Mouse (Mus musculus) liver, adult (tissue): Measurements from ENCODE around the gene Fip1l1.

ENCODE experiments used
- GATA4 ChIP-seq: IDR thresholded peaks from 2 replicates; pipeline ENCODE4 v1.6.1; 2014; ENCODE audit warnings: mild to moderate bottlenecking, low read length; ENCODE audit not compliant: insufficient replicate concordance

Gene Fip1l1

DNA sequence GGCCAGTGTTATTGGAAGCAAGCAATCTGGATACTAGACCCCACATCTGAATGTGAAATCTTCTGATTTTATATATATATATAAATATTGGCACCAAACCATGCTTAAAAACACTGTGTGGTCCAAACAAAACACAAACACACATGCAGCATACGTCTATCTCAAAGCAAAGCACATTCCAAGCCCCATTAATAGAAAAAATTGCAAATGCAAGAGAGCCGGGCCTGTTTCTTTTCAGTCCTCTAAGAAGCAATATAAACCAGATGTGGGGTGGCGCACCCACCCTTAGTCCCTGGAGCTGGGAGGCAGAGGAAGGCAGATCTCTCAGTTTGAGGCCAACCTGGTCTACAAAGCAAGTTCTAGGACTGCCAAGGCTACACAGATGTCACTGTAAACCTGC is 99.1 kb downstream of the Fip1l1 start:
- TF ChIP-seq GATA4 = no peak

DNA sequence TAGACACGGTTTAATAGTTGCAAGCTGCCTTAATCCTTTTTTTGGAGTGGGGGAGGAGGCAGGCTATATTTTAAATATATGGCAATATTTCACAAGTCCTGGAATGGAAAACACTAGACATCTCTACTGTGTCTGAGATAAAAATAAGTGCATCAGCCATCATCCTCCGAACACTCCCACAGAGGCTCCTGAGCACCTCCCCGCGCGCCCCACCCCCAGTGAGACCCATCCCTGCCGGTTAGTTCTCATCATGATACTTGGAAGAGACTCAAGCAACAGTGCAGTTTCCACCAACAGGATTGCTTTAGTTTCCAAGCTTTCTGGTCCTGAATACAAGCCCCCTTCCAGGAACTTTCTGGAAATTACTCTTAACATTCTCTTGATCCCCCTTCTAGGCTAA is 104.3 kb downstream of the Fip1l1 start:
- TF ChIP-seq GATA4 = no peak

DNA sequence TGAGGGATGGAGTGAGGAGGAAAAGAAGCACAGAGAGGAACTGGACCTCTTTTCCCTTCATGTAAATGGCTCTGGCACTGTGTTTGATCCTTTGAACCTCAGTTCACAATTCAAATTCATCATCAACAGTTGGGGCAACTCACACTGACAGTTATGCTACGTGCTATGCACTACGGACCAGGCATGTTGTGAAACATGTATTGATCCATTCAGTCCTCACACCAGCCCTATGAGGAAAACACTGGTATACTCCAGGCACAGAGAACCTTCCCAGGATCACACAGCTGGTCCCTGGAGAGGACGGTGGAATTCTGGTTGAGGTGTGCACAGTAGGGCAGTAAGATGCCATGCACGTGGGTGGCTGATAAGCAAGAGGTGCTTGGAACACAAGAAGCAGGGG is 105.3 kb downstream of the Fip1l1 start:
- TF ChIP-seq GATA4 = no peak

DNA sequence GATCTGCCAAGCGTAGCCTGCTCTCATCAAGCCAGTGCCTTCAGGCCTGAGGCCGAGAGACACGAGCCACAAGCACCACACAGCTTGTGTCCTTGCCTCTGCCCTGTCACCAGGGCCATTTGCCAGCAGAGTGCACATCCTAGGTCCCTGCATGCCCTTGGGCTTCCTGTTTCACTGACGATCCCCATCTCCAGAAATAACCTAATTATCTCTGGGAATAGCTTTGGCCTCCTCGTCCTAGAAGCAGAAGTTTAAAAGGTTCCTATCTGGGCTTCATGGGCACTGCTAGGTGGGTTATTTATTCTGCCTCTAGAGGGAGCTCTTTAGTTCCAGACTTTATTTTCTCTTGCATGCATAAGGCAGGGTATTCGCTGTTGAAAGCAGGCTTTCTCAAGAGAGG is 105.8 kb downstream of the Fip1l1 start:
- TF ChIP-seq GATA4 = no peak

DNA sequence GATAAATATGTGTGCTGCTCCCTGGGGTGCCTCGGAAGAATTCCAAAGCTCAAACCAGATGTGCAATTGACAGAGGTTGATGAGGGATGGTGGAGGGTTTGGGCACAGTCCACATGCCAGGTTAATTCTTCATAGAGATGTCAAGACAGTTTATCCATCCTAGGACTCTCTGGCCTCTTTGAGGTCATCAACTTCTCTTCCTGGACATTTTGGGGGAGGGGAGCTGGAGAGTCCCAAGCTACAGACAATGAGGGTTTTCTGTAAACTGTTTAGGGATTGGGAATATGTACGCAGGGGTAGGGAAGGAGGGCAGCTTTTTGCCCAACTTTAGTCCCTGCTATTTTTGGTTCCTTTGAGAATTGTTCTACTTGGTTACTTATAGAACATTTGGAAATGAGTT is 107.0 kb downstream of the Fip1l1 start:
- TF ChIP-seq GATA4 = no peak

DNA sequence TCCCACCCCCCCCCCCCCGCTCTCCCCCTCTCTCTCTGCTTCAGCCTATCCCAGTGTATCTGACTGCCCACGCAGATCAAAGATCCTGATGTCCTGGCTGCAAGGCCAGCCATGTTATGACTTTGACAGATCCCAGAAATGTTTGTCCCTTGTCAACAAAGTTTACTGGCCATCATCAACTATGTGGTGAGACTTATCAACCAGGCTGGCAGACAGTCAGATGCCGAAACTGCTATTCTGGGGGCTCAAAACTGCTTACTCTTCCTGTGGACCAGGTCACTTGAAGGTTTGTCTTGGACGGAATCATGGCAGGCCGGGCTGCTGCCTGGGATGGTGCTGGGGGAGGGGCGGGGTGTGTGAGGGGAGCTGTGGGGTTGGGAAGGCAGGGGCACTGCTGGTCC is 112.3 kb downstream of the Fip1l1 start:
- no peak for TF ChIP-seq GATA4

DNA sequence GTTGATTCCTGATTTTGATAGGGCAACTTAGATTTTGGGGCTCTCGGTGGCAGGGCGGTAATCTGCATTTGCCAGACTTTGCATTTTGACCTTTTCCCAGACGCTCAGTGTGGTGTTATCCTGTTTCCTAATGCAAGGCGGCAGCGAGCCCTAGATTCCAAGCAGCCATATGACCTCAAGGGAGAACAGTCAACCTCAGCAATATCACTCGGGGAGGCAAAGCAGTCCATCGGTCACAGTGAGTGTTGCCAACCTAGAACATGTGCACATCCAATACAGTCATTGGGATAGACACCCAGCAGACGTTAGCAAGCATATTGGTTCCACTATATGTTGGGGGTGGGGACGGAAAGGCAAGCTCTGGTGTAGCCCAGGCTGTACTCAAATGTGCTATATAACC is 113.0 kb downstream of the Fip1l1 start:
- TF ChIP-seq GATA4 = 0 out of 2 replicates have a peak, but pooled peaks have one; percentile 38
